Mouse (Mus musculus): ENCODE measurements around the gene 5031439G07Rik.
A peak's percentile ranks its signal among the peaks of the same experiment; 100 is the strongest.

The 5031439G07Rik gene

DNA sequence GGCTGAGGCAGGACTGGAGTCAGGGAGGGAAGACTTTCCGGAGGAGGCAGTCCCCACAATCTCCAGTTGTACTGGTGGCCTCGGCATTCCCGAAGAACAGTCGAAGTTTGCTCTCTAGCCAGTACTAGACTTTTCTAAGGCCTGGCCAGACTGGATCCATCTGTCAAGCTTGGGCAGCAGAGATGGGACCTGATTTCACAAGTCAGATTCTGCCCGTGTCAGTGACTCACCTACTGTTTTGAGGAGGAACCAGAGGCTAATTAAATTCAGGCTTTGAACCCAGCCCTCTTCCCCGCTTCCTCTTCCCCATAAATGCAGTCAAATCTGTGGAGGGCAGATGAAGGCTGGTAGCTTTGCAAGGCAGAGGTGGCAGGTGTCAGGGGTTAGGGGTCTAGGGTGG is 6.7 kb upstream of the 5031439G07Rik start:
- no peak for DNase-seq (ENCODE audit: low read depth, low spot score)

DNA sequence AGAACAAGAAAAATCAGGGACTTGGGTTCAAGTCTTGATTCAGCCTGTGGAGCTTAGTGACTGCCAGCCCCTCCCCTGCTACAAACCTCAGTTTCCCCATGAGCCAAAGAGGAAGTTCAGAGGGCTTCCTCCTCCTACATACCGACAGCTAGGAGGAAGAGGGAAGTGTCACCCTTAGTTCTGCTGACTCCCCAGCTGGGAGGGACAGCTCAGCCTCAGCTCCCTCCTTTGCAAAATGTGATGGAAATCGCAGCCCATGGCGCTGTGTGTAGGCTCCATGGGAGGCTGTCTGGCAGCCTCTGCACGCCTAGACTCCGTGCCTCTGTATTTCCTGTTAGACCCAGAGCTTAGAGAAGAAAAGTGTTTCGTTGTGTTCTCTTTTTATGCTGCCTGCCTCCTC is 6.1 kb upstream of the 5031439G07Rik start:
- no peak for DNase-seq (ENCODE audit: low read depth, low spot score)

DNA sequence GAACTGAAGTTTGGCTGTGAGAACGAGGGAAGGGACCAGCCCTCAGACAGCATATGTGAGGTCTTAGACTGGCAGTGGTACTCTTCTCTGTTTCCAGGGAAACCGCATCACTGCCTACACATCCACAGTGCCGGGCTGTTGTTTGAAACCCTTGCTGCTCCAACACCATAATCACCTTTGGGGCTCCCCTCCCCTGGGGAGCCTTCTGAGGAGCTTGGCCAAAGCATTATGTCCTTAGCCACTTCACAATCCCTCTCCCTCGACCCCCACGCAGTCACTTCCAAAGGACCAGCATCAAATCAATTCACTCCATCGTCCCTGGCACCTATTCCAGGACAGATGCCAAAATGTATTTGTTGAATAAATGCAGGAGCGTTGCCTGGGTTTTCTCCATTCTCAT is 1.4 kb upstream of the 5031439G07Rik start:
- DNase-seq (ENCODE audit: low read depth, low spot score): no peak

DNA sequence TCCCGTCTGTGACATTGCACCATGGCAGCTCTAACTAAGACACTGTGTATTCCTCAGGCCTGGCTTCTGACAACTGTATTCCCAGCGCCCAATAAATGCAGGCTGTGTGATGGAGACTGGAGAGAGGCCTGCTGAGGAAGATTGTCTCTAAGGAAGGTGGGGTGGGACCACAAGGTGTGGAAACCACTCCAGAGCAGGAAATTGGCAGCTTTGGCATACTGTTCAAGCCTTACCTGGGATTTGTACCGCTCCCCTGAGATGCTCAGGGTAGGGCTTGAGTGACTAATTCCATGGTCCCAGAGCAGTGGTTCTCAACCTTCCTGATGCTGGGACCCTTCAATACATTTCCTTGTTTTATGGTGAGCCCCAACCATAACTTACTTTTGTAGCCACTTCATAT is 747 bp upstream of the 5031439G07Rik start:
- DNase-seq (ENCODE audit: low read depth, low spot score): no peak

DNA sequence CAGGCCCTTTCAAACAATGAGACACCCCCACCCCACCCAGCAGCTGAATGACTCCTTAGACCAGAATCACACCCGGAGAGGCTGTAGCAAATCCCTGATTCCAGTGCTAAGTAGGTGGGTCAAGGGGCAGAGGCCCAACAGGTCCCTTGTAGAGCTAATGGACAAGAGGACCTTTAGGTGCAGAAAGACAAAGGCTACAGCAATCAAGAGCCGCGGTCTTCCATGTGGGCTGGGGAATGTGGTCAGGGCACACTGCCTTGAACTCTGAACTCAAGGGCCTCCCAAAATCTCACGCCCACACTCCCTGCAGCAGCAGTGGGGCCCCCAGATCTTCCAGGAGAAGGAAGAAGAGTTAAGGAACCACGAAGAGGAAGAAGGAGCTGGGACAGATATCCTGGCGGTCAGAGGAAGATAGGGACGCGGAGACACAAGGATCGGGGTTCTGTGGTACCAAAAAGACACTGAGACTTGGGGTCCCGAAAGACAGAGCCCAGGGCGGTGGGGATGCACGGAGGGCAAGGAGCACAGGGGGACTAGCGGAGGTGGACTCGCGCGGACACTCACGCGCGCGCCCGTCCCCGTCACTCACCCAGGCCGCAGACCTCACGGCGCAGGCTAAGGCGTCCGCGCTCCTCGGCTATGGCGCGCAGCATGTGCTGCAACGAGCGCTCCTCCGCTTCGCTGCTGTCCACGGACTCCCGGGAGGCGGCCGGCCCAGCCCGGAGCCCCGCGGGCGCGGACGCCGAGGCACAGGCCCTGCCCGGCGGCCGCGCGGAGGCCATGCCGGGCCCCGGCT is 1.1 kb downstream of the 5031439G07Rik start:
- DNase-seq (ENCODE audit: low read depth, low spot score): peak; percentile 30

DNA sequence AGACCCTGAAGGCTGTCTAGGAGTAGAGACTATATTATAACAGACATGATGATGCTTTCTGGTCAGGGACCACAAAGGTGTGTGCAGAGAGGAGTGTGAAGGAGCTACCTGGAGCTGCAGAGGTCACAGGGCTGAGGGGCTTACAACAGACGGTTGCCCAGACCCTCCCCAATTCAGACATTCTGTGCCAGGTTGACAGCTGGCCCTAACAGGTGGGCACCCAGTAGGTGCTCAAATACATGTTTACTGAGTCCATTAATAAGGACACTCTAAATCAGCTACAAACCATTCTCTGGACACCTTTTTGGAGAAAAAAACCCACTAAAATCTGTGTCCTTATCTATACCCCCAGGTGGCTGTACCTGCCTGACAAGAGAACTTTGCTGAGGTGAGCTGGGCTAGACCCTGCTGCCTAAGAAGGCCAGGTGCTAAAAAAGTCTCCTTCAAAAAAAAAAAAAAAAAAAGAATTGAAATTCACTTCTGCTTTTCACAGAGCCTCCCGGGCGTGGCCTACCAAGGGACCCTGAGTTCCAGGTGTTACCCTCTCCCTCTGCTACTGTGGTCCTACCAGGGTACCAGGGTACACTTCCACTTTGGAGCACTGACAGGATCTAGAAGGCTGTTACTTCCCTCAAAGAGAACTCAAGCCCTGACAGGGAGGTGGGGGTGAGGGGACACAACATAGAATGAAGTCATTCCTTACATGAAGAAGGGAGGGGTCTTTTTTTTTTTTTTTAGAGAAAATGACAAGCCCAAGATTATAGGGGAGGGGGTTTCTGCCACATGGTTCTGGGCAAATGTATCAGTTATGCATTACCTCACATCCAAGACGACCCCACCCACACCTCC is 2.0 kb downstream of the 5031439G07Rik start:
- DNase-seq (ENCODE audit: low read depth, low spot score): no peak

DNA sequence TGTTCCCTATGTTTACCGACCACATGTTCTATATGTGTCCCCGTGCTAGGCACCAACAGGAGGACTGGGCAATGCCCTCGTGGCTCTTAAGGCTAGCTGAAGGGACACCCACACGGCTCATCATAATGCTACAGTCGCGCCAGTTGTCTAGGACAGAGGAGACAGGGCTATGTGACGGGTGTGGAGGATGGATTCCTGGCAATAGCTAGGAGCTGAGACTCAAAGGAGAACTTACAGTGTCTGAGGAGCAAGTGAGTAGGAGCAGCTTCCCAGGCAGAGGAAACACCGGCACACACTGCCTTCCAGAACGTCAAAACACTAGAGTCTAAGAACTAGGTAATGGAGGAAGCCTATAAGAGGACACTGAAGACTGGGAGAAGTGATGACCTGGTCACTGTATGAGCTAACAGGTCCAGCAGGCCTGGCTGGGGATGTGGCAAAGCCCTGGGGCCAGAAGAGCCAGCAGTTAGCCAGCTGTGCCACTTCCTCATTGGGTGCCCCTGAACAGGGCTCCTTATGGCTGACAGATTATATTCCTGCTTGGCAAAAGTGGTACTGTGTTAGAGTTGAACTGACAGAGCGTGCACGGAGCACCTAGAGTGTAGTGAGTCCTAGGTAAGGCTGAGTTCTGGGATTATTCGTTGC is 2.7 kb downstream of the 5031439G07Rik start:
- DNase-seq (ENCODE audit: low read depth, low spot score): no peak

DNA sequence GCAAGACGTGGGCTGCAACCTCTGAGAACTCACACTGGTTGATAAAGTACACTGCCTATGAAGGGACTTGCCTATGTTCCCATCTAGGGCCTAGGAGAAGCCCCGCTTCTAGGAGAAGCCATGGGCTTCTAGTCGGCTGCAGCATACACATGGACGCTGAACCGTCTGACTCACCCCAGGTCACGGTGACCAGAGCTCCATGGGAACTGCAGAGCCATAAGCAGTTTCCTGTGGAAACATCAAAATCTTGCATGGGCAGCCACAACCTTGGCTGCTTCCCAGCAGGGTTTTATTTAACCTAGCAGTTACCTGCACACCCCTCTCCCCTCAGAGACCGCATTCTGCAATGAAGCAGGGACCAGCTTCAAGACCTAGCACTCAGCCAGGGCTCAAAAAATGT is 4.6 kb downstream of the 5031439G07Rik start:
- no peak for DNase-seq (ENCODE audit: low read depth, low spot score)

DNA sequence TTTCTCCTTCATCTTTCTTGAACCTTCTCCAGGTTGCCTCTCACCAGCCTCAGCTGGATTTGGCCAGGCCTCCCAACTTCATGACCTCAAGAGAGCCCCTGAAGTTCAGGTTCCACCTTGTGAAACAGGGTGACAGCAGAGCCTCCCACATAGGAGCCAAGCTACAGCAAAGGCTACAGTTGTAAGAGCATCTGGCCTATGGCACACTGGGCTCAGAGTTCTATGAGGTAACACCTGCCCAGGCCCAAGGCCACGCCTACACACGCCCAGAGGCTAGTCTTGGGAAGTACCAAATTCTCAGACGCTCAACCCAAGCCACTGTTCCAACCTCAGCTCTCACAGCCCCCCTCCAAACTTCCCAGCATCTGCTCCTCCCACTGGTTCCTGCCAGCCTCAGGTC is 5.5 kb downstream of the 5031439G07Rik start:
- DNase-seq (ENCODE audit: low read depth, low spot score): peak; percentile 43

DNA sequence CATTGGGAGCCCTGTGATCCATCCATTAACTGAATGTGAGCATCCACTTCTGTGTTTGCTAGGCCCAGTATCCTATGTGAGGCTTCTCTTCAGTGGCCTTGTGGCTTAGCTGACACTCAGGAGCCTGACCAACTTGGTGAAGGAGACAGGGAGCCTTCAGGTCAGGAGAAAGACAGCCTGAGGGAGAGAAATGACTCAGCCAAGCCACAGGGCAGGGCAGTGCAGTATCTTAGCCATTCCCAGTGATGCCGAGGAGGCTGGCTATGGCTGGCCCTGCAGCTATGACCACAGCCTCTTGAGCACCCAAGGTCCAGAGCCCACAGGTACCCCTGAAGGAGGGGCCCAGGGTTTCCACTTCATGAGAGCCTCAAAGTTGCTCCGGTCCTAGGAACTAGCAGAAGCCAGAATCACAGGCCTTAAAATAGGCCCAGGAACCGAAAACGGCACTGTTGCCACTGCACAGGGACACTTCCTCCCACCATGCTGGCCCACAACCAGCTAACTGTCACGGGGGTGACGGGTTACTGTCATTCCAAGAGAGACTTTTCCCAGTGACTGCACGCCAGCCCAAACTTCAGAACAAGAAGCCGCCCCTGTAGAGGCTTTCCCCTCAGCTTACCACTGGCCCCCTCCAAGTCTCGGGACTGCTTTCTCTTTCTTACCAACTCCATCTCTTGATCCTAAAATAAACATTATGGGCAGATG is 6.6 kb downstream of the 5031439G07Rik start:
- DNase-seq (ENCODE audit: low read depth, low spot score): no peak

DNA sequence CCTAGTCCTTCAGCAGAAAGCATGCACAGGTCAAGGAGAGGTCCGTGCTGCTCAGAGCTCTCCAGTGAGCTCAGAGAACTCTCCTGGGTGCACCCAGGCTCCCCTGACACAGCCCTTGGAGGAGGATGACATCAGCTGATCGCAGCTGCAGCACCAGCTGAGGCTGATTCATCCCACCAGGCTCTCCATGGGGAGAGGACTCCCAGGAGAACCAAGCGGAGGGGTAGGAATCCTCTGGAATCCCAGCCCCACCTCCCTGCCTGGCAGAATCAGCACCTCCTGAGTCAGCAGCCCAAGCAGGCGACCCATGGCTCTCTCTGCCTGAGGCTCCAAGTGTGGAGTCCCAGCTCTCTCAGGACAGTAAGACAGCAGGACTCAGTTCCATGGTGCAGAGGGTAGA is 12.6 kb downstream of the 5031439G07Rik start:
- no peak for DNase-seq (ENCODE audit: low read depth, low spot score)

DNA sequence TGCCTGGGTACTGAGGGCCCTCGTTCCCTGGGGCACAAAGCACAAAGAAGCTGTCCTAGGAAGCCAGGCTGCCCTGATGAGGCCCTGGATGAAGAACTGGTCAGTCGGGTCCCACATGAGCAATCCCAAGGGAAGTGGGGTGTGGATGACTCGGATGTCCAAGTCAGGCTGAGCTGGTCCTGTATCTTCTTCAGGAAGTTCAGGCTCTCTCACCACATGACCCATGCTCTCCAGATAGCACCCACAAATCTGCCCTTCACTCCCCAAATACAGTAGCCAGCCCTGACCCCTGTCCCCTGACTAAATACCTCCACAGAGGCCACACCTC is 14.8 kb downstream of the 5031439G07Rik start:
- no peak for DNase-seq (ENCODE audit: low read depth, low spot score)

DNA sequence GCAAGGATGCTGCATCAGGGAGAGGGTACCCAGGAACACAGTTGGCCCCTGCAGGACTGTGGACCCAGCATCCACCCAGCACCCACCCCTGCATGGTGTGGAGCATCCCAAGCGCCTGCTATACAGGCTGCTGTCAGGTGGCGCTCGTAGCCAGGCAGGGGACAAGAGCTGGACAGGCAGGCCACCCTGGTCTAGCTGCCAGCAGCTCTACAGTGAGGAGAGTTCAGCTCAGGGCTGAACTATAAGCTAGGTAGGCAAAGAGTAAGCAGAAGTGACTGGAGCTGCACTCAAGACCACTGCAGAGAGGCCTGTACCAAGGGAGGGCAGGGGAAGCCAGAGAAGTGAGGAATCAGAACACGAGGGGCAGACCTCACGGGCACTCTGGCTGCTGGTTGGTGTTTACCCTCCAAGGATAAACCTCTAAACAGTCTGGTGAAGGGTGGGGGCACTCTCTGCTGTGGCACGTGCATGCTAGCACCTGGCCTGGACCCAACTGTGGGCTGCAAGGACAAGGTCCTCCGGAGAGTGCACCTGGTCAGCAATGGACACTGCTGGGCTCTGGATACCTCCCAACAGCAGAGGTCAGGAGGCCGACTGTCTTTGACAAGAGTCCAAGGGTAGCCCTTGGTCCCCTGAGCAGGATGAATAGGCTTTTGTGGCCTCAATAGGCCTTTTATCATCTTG is 15.3 kb downstream of the 5031439G07Rik start:
- DNase-seq (ENCODE audit: low read depth, low spot score): no peak

DNA sequence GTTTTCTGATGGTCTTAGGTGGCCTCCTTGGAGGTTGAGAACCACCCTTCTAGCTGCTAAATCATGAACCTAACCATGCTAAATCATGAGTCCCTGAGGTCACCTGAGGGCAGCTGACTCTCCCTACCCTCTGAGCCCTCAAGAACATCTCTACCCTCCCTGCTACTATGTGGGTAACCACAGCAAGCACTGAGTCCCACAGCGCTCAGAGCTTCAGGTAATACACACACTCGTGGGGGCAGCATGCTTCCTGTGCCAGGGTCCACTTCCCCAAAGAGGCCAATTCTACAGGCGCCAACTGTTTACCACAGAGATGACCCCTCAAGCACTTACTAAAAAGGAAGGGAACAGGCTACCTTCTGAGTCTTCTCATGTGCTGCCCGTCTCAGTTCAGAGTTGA is 19.8 kb downstream of the 5031439G07Rik start:
- no peak for DNase-seq (ENCODE audit: low read depth, low spot score)

DNA sequence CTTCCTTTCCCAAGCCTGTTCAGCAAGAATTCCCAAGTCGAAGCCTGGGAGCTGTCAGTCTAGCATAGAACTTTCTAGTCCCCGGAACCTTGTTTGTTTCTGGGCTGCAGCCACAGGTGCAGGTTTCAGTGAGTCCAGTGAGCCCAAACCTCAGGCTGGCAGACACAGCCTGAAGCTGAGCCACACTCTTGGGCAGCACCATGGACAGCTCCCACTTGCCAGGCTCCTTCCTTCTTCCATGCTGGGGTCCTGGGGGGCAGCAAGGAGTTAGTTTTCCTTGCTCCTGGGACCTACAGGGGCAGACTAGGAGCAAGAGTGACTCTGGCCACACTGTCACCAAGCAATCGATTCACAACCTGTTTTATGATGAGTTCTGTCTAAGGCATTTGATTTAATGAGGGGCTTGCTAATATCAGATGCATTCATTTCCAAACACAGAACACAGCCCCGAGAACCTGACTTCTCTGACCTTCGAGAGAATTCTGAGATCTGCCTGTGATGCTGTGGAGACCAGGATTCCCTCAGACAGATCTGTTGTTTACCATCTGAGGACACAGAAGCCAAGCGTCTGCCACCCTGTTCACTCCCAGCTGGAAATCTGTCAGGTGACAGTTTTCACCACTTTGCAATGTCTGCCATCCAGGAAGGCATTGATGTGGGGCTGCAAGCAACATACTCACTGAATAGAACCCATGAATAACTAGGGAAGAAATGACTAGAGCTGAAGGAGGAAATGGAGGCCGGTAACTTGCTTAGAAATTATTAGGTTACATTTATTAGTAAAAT is 22.6 kb downstream of the 5031439G07Rik start:
- peak; percentile 67 for DNase-seq (ENCODE audit: low read depth, low spot score)

DNA sequence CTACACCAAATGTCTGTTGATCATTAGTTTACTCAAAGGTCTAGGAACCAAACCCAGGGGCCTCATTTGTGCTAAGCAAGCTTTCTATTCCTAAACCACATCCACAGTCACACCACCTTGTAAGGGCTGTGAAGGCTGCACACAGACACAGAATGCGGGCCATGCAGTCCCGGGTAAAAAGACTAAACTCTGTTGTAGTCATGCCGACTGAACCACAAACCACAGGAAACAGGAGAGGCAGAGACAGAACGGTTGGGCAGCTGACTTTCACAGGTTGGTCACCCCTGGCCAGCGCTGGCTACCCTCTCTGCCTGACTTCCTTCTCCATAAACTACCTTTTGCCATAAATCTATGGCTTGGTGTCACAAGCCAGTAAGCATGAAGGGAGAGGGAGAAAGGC is 23.6 kb downstream of the 5031439G07Rik start:
- no peak for DNase-seq (ENCODE audit: low read depth, low spot score)

DNA sequence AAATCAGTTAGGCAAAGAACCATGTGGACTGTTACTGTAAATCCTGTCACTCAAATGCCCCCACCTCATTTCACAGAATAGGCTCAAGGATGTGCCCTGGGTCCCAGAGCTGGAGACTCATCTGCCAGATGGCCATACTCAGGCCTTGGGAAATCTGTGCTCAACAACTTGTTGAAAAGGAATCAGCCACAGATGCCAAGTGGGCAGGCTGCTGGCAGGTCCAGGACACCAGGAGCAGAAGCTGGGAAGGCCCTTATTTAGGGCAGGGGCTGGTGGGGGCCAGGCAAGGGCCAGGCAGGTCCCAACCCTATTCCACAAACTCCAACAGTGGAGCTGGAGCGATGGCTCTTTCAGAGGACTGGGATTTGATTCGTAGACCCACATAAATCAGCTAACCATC is 25.8 kb downstream of the 5031439G07Rik start:
- no peak for DNase-seq (ENCODE audit: low read depth, low spot score)

DNA sequence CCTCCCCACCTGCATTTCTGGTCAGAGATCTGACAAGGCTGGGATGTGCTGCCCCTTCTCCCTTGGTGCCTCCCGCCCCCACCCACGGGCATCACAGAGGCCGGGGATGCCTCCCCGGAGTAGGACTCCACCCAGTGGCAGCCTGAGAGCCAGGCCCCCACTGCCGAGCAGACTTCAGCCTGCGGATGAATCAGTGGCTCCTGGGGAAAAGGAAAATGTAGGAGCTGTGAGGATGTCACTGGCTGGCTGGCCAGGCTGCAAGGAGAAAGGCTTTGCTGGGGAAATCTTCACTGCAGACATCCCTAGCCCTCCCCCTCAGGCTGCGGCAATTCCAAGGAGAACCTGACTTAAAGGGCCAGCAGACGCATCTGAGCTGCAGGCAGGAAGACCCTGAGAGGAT is 27.7 kb downstream of the 5031439G07Rik start:
- DNase-seq (ENCODE audit: low read depth, low spot score): no peak

DNA sequence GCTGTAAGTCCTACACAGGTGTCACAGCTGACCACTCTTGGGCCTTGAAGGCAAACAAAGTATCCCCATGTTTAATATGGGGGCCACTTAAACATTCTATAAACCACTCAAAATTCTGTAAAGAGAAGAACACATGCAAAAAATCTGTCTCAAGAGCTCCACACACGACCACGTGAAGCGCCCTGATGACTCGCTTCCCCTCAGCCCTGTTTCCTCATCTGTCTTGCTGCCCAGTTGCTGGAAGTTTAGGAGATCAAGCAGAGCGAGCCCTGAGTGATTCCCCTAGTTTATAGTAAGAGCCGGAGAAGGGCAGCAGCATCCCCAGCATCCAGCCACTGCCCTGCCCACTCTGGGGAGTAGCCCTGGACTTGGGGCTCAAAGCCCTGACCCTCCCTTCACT is 28.5 kb downstream of the 5031439G07Rik start:
- no peak for DNase-seq (ENCODE audit: low read depth, low spot score)

DNA sequence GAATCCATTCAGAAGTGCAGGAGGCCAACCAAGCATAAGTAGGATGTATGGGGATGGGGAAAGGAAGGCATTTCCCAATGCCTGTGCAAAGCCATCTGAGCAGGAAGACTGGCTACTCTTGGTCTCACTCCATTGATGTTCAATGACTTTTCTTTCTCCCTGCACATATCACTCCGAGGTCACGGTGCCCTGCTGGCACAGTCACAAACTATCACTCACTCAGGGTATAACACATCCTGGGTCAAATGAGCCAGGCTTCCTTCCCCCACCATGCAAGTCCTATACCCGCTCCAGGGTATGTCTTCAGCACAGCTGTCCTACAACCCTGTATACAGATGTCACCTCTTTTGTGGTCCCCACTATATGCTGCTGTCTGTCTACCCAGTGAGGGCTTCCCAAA is 30.0 kb downstream of the 5031439G07Rik start:
- DNase-seq (ENCODE audit: low read depth, low spot score): no peak

DNA sequence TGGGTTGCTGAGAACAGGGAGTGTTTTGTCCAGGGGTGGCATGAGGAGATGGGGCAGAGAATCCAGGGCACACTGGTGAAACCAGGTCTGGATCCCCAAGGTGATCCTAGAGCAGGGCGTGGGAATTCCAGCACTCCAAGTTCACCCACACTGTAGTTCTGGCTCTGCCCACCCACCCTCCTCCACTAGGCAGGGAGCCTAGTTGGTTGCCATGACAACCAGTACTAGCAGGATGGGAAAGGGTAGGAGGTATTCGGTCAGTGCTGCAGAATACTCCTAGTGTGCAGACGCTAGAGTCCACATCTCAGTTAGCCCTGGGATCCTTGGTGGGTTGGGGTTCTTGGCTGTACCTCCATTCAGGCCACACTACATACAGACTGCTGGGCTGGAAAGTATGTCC is 30.5 kb downstream of the 5031439G07Rik start:
- DNase-seq (ENCODE audit: low read depth, low spot score): peak; percentile 37
